Mouse (Mus musculus): ENCODE measurements around the gene Coq7. TPM values are rescaled to one million over a fixed set of nuclear protein-coding genes. Genes with fewer than 3 reads are reported as not detected.

Gene Coq7
- total RNA-seq (2014; fragmentation: Nextera tagmentation) (10.4 and 12.9 TPM in 2 replicates), total RNA-seq (2017) (29.4 and 32.3 TPM in 2 replicates), polyA plus RNA-seq (2012) (27.5 and 30.4 TPM in 2 replicates)

DNA sequence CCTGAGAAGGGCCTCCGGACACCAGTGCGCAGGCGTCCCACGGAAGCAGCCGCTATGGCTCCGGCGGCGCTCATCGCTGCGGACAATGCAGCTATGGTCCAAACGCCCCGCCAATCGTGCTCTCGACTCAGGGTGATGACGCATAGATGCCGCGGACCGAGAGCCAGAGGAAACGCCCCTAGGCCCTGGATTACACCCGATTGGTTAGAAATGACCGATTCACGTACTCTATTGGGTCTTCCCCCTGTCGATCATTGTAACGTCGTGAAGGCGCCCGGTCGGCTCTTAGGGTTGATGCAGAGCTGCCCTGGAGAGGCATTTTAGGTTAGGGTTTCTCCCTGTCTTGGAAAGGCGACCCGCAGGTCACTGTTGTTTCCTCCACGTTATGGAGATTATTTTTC lies at the start of gene Coq7:
Coq7 (minus strand) TSS at position 179 of the 401 bp plus-strand sequence.
- peak; percentile 94 for DNase-seq (ENCODE audit: low spot score)
- Histone ChIP-seq H3K36me3 (replicated peaks) (peaks cover 24% of the 10 kb centered on the region), H3K9me3 (replicated peaks) (no peaks in the 10 kb centered on the region), H3K4me1 (ENCODE audit: insufficient read depth, low read depth, low read length) (0 out of 2 replicates have a peak, but pooled peaks cover 3% of the 10 kb centered on the region), H3K4me3 (ENCODE audit: low read depth, low read length) (peak within 1 kb of the TSS; percentile 77), H3K27me3 (ENCODE audit: insufficient read depth, low read length) (no peaks in the 10 kb centered on the region)
- TF ChIP-seq POLR2AphosphoS5 (IDR thresholded peaks at IDR 0.05; ENCODE audit: insufficient replicate concordance, low read depth, low read length) (no peak), CTCF (IDR thresholded peaks at IDR 0.05; ENCODE audit: low read depth, low read length) (no peak), GATA1 (IDR thresholded peaks at IDR 0.05; ENCODE audit: borderline replicate concordance, low read length) (no peak), TAL1 (conservative IDR thresholded peaks at IDR 0.05; ENCODE audit: low read depth, low read length) (no peak), GATA2 (IDR thresholded peaks at IDR 0.05; ENCODE audit: borderline replicate concordance, low read depth, low read length) (no peak)
- ATAC-seq (ENCODE audit: extremely low read depth, insufficient number of reproducible peaks, low FRiP score, poor library complexity, severe bottlenecking): peak; percentile 82

DNA sequence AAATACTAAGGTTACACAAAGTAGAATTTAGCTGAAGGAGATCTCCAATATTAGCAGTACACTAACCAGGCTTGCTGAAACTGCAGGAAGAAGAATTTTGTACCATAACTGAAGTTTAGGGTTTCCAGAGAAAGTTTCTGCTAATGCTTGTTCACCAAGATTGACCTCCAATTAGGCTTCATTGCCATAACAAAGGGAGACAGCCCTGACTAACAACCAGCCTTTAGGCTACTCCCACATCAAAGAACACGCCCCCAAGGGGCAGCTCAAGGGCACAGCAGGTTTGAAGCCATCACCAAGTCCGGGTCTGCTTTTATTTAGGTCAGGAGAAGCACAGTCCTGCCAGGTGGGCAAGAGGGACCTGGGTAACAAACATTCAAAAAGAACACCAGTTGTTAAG lies 46.8 kb upstream of the Coq7 start:
- Histone ChIP-seq H3K4me1 (ENCODE audit: insufficient read depth, low read depth, low read length) (no peaks in the 10 kb centered on the region), H3K9me3 (replicated peaks) (no peaks in the 10 kb centered on the region), H3K27me3 (ENCODE audit: insufficient read depth, low read length) (no peaks in the 10 kb centered on the region), H3K4me3 (ENCODE audit: low read depth, low read length) (no peak overlapping the region), H3K36me3 (replicated peaks) (no peaks in the 10 kb centered on the region)
- ATAC-seq (ENCODE audit: extremely low read depth, insufficient number of reproducible peaks, low FRiP score, poor library complexity, severe bottlenecking) (no peak), DNase-seq (ENCODE audit: low spot score) (no peak)
- TF ChIP-seq GATA1 (IDR thresholded peaks at IDR 0.05; ENCODE audit: borderline replicate concordance, low read length): no peak
- TF ChIP-seq POLR2AphosphoS5 (IDR thresholded peaks at IDR 0.05; ENCODE audit: insufficient replicate concordance, low read depth, low read length): no peak
- no peak for TF ChIP-seq GATA2 (IDR thresholded peaks at IDR 0.05; ENCODE audit: borderline replicate concordance, low read depth, low read length)
- no peak for TF ChIP-seq TAL1 (conservative IDR thresholded peaks at IDR 0.05; ENCODE audit: low read depth, low read length)
- TF ChIP-seq CTCF (IDR thresholded peaks at IDR 0.05; ENCODE audit: low read depth, low read length): no peak

DNA sequence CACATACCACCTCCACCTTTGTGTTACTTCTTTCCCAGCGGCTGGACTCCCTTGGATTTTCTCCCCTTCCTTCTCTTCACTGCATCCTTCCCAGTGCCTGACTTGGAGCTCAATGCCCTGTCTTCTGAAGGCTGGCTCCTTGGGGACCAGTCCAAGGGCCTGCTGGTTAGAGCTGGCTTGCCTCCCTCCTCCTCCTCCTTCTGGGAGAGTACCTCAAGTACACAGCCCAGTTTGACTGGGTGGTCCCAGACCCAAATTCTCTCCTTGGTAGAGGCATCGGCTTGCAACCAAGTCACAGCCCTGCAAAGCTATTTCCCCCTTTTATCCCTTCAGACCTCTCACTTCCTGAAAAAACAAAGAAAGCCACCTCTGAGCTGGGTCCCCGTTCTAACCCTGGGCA lies 45.1 kb upstream of the Coq7 start:
- ATAC-seq (ENCODE audit: extremely low read depth, insufficient number of reproducible peaks, low FRiP score, poor library complexity, severe bottlenecking) (no peak), DNase-seq (ENCODE audit: low spot score) (no peak)
- no peak overlapping the region for H3K4me3 ChIP-seq (ENCODE audit: low read depth, low read length)
- H3K9me3 ChIP-seq (replicated peaks): no peaks in the 10 kb centered on the region
- TF ChIP-seq CTCF (IDR thresholded peaks at IDR 0.05; ENCODE audit: low read depth, low read length) (no peak), POLR2AphosphoS5 (IDR thresholded peaks at IDR 0.05; ENCODE audit: insufficient replicate concordance, low read depth, low read length) (no peak), GATA2 (IDR thresholded peaks at IDR 0.05; ENCODE audit: borderline replicate concordance, low read depth, low read length) (no peak), GATA1 (IDR thresholded peaks at IDR 0.05; ENCODE audit: borderline replicate concordance, low read length) (no peak), TAL1 (conservative IDR thresholded peaks at IDR 0.05; ENCODE audit: low read depth, low read length) (no peak)
- no peaks in the 10 kb centered on the region for H3K4me1 ChIP-seq (ENCODE audit: insufficient read depth, low read depth, low read length)
- H3K27me3 ChIP-seq (ENCODE audit: insufficient read depth, low read length): no peaks in the 10 kb centered on the region
- H3K36me3 ChIP-seq (replicated peaks): no peaks in the 10 kb centered on the region

DNA sequence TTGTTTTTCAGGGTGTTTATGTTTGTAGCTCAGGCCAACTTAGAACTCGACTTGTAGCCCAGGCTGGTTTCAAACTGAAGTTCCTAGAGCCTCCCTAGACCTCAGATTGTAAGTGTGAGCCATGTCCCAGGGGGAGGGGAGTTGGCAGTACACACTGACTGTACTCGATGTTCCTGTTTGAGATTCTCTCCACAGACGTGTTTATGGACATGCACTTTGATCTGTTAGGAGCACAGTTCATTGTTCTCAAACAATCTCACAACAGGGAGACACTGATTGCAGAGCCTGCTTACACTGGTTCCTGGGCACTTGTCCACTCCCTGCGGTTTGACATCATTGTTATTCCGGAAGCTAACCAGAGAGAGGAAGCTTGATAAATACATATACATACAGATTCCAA lies 38.9 kb upstream of the Coq7 start:
- Histone ChIP-seq H3K9me3 (replicated peaks) (no peaks in the 10 kb centered on the region), H3K4me1 (ENCODE audit: insufficient read depth, low read depth, low read length) (no peaks in the 10 kb centered on the region), H3K27me3 (ENCODE audit: insufficient read depth, low read length) (no peaks in the 10 kb centered on the region), H3K4me3 (ENCODE audit: low read depth, low read length) (no peak overlapping the region), H3K36me3 (replicated peaks) (no peaks in the 10 kb centered on the region)
- ATAC-seq (ENCODE audit: extremely low read depth, insufficient number of reproducible peaks, low FRiP score, poor library complexity, severe bottlenecking) (no peak), DNase-seq (ENCODE audit: low spot score) (no peak)
- TF ChIP-seq TAL1 (conservative IDR thresholded peaks at IDR 0.05; ENCODE audit: low read depth, low read length) (no peak), CTCF (IDR thresholded peaks at IDR 0.05; ENCODE audit: low read depth, low read length) (no peak), GATA2 (IDR thresholded peaks at IDR 0.05; ENCODE audit: borderline replicate concordance, low read depth, low read length) (no peak), POLR2AphosphoS5 (IDR thresholded peaks at IDR 0.05; ENCODE audit: insufficient replicate concordance, low read depth, low read length) (no peak), GATA1 (IDR thresholded peaks at IDR 0.05; ENCODE audit: borderline replicate concordance, low read length) (no peak)

GRCm38 (mm10) chr7:118571350-118571749 lies 38.2 kb upstream of the Coq7 start:
- no peaks in the 10 kb centered on the region for H3K9me3 ChIP-seq (replicated peaks)
- H3K4me1 ChIP-seq (ENCODE audit: insufficient read depth, low read depth, low read length): no peaks in the 10 kb centered on the region
- H3K36me3 ChIP-seq (replicated peaks): no peaks in the 10 kb centered on the region
- H3K4me3 ChIP-seq (ENCODE audit: low read depth, low read length): no peak overlapping the region
- no peak for TF ChIP-seq GATA1 (IDR thresholded peaks at IDR 0.05; ENCODE audit: borderline replicate concordance, low read length)
- no peak for TF ChIP-seq POLR2AphosphoS5 (IDR thresholded peaks at IDR 0.05; ENCODE audit: insufficient replicate concordance, low read depth, low read length)
- no peak for TF ChIP-seq CTCF (IDR thresholded peaks at IDR 0.05; ENCODE audit: low read depth, low read length)
- TF ChIP-seq TAL1 (conservative IDR thresholded peaks at IDR 0.05; ENCODE audit: low read depth, low read length): no peak
- no peak for TF ChIP-seq GATA2 (IDR thresholded peaks at IDR 0.05; ENCODE audit: borderline replicate concordance, low read depth, low read length)
- DNase-seq (ENCODE audit: low spot score) (no peak), ATAC-seq (ENCODE audit: extremely low read depth, insufficient number of reproducible peaks, low FRiP score, poor library complexity, severe bottlenecking) (no peak)
- H3K27me3 ChIP-seq (ENCODE audit: insufficient read depth, low read length): no peaks in the 10 kb centered on the region

- DNase-seq (ENCODE audit: low spot score): no peak
- no peaks in the 10 kb centered on the region for H3K36me3 ChIP-seq (replicated peaks)
- H3K4me3 ChIP-seq (ENCODE audit: low read depth, low read length): no peak overlapping the region
- no peaks in the 10 kb centered on the region for H3K9me3 ChIP-seq (replicated peaks)
- H3K27me3 ChIP-seq (ENCODE audit: insufficient read depth, low read length): no peaks in the 10 kb centered on the region
- TF ChIP-seq POLR2AphosphoS5 (IDR thresholded peaks at IDR 0.05; ENCODE audit: insufficient replicate concordance, low read depth, low read length): no peak
- no peak for TF ChIP-seq CTCF (IDR thresholded peaks at IDR 0.05; ENCODE audit: low read depth, low read length)
- TF ChIP-seq TAL1 (conservative IDR thresholded peaks at IDR 0.05; ENCODE audit: low read depth, low read length): no peak
- TF ChIP-seq GATA1 (IDR thresholded peaks at IDR 0.05; ENCODE audit: borderline replicate concordance, low read length): no peak
- TF ChIP-seq GATA2 (IDR thresholded peaks at IDR 0.05; ENCODE audit: borderline replicate concordance, low read depth, low read length): no peak
- no peak for ATAC-seq (ENCODE audit: extremely low read depth, insufficient number of reproducible peaks, low FRiP score, poor library complexity, severe bottlenecking)
- no peaks in the 10 kb centered on the region for H3K4me1 ChIP-seq (ENCODE audit: insufficient read depth, low read depth, low read length)
Observed at GRCm38 (mm10) chr7:118569121-118569543, 36.0 kb upstream of the Coq7 start.

Data from G1E (cell line).